Mouse (Mus musculus) hindbrain, postnatal 0 days (tissue): ENCODE measurements around the gene Odf2. TPM values are rescaled to one million over a fixed set of nuclear protein-coding genes. Genes with fewer than 3 reads are reported as not detected.

Experiments
- ATAC-seq: fragments of 200-750 bp; cut with Nextera tagmentation; 2 replicates; pipeline ENCODE4 v1.8.0; 2017; ENCODE audit warnings: mild to moderate bottlenecking, moderate TSS enrichment, moderate library complexity
- DNase-seq: peaks from one replicate; pipeline ENCODE4 v3.0.0-alpha.2; 2015; ENCODE audit warnings: low spot score
- H3K27ac ChIP-seq: fragments of 300-500 bp; sonication (generic); 2 replicates; pipeline ENCODE4 v1.5.1; 2014; ENCODE audit warnings: mild to moderate bottlenecking
- H3K27me3 ChIP-seq: fragments of 300-500 bp; sonication (generic); 2 replicates; pipeline ENCODE4 v1.6.1; 2014; ENCODE audit warnings: low read length, mixed read lengths; ENCODE audit not compliant: insufficient read depth
- H3K36me3 ChIP-seq: fragments of 300-500 bp; sonication (generic); 2 replicates; pipeline ENCODE4 v1.6.1; 2014; ENCODE audit warnings: low read length, mixed read lengths; ENCODE audit not compliant: insufficient read depth
- H3K4me1 ChIP-seq: fragments of 300-500 bp; sonication (generic); 2 replicates; pipeline ENCODE4 v1.6.1; 2014; ENCODE audit warnings: antibody characterized with exemption, low read length, mixed read lengths; ENCODE audit not compliant: insufficient read depth
- H3K4me2 ChIP-seq: fragments of 300-500 bp; sonication (generic); 2 replicates; pipeline ENCODE4 v1.6.1; 2014; ENCODE audit warnings: low read depth, mild to moderate bottlenecking, low read length, moderate library complexity, mixed read lengths
- H3K4me3 ChIP-seq: fragments of 300-500 bp; sonication (generic); 2 replicates; pipeline ENCODE4 v1.5.1; 2014; ENCODE audit warnings: low read length
- H3K9ac ChIP-seq: fragments of 300-500 bp; sonication (generic); replicated peaks from 2 replicates; pipeline ENCODE4 v1.6.1; 2014; ENCODE audit warnings: mild to moderate bottlenecking, low read length, moderate library complexity, mixed read lengths
- H3K9me3 ChIP-seq: fragments of 300-500 bp; sonication (generic); 2 replicates; pipeline ENCODE4 v1.6.1; 2016; ENCODE audit warnings: low read length, mixed read lengths
- CTCF ChIP-seq: IDR thresholded peaks from 2 replicates; pipeline ENCODE4 v1.5.1; 2016; ENCODE audit warnings: antibody characterized with exemption, control low read depth, low read depth
- WGBS: fragments of 180-500 bp; shearing (Covaris S2); extraction: QIAGEN DNeasy Blood & Tissue Kit; methylation state at CpG from one replicate; pipeline ENCODE4 v1.1.7; 2014; 5-methylcytosine and 5-hydroxymethylcytosine counted together
- polyA plus RNA-seq: library from polyadenylated mRNA; unstranded; fragments of >200 nt; fragmentation: Nextera tagmentation; extraction: Ambion mirVana; gene quantifications from 2 replicates; pipeline ENCODE4 v1.2.1, GENCODE M21; 2015
- total RNA-seq: library from RNA; depleted of rRNA; stranded (reverse); fragments of >200 nt; gene quantifications from 2 replicates; pipeline ENCODE4 v1.2.3, GENCODE M21; 2014; rRNA removed

The Odf2 gene
- total RNA-seq (73.1 and 81.7 TPM in 2 replicates), polyA plus RNA-seq (78.2 and 88.3 TPM in 2 replicates)

GRCm38 (mm10) chr2:29889066-29889944 lies at the start of gene Odf2:
Gene Odf2 (plus strand): TSS chr2:29889221.
- DNase-seq (peak; percentile 100), ATAC-seq (peak; percentile 95)
- Histone ChIP-seq H3K4me3 (peak within 1 kb of the TSS; percentile 65), H3K9ac (peak within 1 kb of the TSS; percentile 77), H3K4me1 (no peaks in the 10 kb centered on the region), H3K27me3 (no peaks in the 10 kb centered on the region), H3K27ac (peak within 1 kb of the TSS; percentile 91), H3K36me3 (peaks cover 26% of the 10 kb centered on the region), H3K4me2 (peak within 1 kb of the TSS; percentile 91), H3K9me3 (no peaks in the 10 kb centered on the region)
- 2% methylated on average over 61 of the region's 70 CpGs for WGBS
- TF ChIP-seq CTCF, result no peak

DNA sequence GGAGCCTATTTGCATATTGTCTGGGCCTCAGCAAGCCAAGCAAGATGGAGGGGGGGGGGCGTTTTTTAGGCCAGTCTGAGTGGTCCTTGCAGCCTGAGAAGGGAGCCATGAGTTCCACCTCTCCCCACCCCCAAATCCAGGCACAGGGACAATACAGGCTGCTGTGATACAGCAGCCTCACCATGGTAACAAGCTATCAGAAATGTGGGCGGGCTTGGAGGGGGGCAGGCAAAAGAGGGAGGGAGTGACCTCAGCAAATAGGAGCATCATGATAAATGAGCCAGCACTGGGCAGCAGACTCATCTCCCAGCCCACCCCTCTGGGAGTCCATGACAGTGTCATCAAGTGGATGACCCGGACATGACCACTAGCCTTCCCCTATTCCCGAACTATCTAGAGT lies 49.6 kb upstream of the Odf2 start:
- H3K9me3 ChIP-seq, result no peaks in the 10 kb centered on the region
- 19% methylated on average over 3 of the region's 4 CpGs for WGBS
- H3K27ac ChIP-seq, result no peak overlapping the region
- H3K9ac ChIP-seq, result no peak overlapping the region
- 0 out of 2 replicates have a peak, but pooled peaks cover 14% of the 10 kb centered on the region for H3K36me3 ChIP-seq
- no peak for TF ChIP-seq CTCF
- H3K4me3 ChIP-seq, result no peak overlapping the region
- H3K4me1 ChIP-seq, result no peaks in the 10 kb centered on the region
- ATAC-seq (peak; percentile 41), DNase-seq (peak; percentile 33)
- H3K27me3 ChIP-seq, result no peaks in the 10 kb centered on the region
- H3K4me2 ChIP-seq, result no peak overlapping the region

GRCm38 (mm10) chr2:29843231-29844105 lies 45.6 kb upstream of the Odf2 start:
- Histone ChIP-seq H3K27me3 (no peaks in the 10 kb centered on the region), H3K9ac (no peak overlapping the region), H3K36me3 (0 out of 2 replicates have a peak, but pooled peaks cover 9% of the 10 kb centered on the region), H3K4me2 (no peak overlapping the region), H3K27ac (no peak overlapping the region), H3K9me3 (no peaks in the 10 kb centered on the region), H3K4me3 (no peak overlapping the region), H3K4me1 (no peaks in the 10 kb centered on the region)
- 26% methylated on average over 9 of the region's 9 CpGs for WGBS
- ATAC-seq (no peak), DNase-seq (no peak)
- TF ChIP-seq CTCF, result peak; percentile 15; the same call in 1 of the 2 replicates

GRCm38 (mm10) chr2:29844115-29844514 lies 44.9 kb upstream of the Odf2 start:
- no peak for TF ChIP-seq CTCF
- H3K4me1 ChIP-seq, result no peaks in the 10 kb centered on the region
- H3K4me3 ChIP-seq, result no peak overlapping the region
- DNase-seq (no peak), ATAC-seq (no peak)
- H3K9ac ChIP-seq, result no peak overlapping the region
- H3K27me3 ChIP-seq, result no peaks in the 10 kb centered on the region
- H3K27ac ChIP-seq, result no peak overlapping the region
- 42% methylated on average over 2 of the region's 2 CpGs for WGBS
- peak overlapping the region; percentile 80 for H3K4me2 ChIP-seq
- H3K9me3 ChIP-seq, result no peaks in the 10 kb centered on the region
- H3K36me3 ChIP-seq, result 0 out of 2 replicates have a peak, but pooled peaks cover 9% of the 10 kb centered on the region

DNA sequence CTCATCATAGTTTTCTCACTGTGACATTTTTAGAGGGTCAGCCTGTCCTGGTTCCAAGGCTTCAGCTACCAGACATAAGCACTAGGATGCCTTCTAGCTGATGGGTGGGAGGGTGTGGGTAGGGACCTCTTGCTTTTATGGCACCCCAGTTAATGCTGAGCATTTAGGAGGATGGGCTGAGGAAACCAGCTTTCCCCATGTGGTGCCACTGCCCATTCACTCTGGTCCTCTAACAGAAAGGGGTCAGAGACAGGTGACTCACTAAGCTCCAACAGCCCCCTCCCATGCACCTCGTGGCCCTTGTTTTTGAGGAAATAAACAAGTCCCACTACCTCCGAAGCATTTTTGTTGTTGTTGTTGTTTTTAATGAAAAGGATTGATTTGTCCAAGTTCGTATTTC lies 44.4 kb upstream of the Odf2 start:
- no peak for TF ChIP-seq CTCF
- peak overlapping the region; percentile 80 for H3K4me2 ChIP-seq
- no peaks in the 10 kb centered on the region for H3K27me3 ChIP-seq
- no peak for DNase-seq
- no peak overlapping the region for H3K27ac ChIP-seq
- H3K4me3 ChIP-seq, result peak overlapping the region; percentile 58
- H3K9ac ChIP-seq, result no peak overlapping the region
- H3K36me3 ChIP-seq, result 0 out of 2 replicates have a peak, but pooled peaks cover 9% of the 10 kb centered on the region
- WGBS, result 8% methylated on average over 3 of the region's 3 CpGs
- no peaks in the 10 kb centered on the region for H3K9me3 ChIP-seq
- ATAC-seq, result no peak
- H3K4me1 ChIP-seq, result no peaks in the 10 kb centered on the region

GRCm38 (mm10) chr2:29845636-29846035 lies 43.4 kb upstream of the Odf2 start:
- no peaks in the 10 kb centered on the region for H3K27me3 ChIP-seq
- 0 out of 2 replicates have a peak, but pooled peaks cover 9% of the 10 kb centered on the region for H3K36me3 ChIP-seq
- DNase-seq, result peak; percentile 21
- H3K4me2 ChIP-seq, result peak overlapping the region; percentile 80
- H3K27ac ChIP-seq, result peak overlapping the region; percentile 58
- peak; percentile 24; the same call in 1 of the 2 replicates for ATAC-seq
- 5% methylated on average over 25 of the region's 25 CpGs for WGBS
- TF ChIP-seq CTCF, result no peak
- H3K9ac ChIP-seq, result peak overlapping the region; percentile 77
- H3K4me3 ChIP-seq, result peak overlapping the region; percentile 58
- H3K4me1 ChIP-seq, result no peaks in the 10 kb centered on the region
- no peaks in the 10 kb centered on the region for H3K9me3 ChIP-seq
